Mouse (Mus musculus) CH12.LX (cell line): ENCODE data around the gene Cyp2d10. TPM values are rescaled to one million over a fixed set of nuclear protein-coding genes. Genes with fewer than 3 reads are reported as not detected.

Experiments used
- DNase-seq: peaks from one replicate; pipeline ENCODE4 v3.0.0-alpha.2; 2013; ENCODE audit errors: extremely low read depth
- H3K27ac ChIP-seq: 2 replicates; pipeline ENCODE4 v1.5.1; 2012; ENCODE audit warnings: low read depth, mild to moderate bottlenecking, control low read depth, moderate library complexity; ENCODE audit not compliant: insufficient read depth
- H3K27me3 ChIP-seq: replicated peaks from 2 replicates; pipeline ENCODE3; 2012; ENCODE audit warnings: inconsistent platforms
- H3K36me3 ChIP-seq, 2 experiments: replicated peaks in 1 of 2; 2 replicates each; pipeline versions ENCODE3 to v1.6.1; 2012; ENCODE audit warnings: inconsistent platforms in 1 of 2, low read length in 1 of 2, mild to moderate bottlenecking in 1 of 2, mixed read lengths in 1 of 2, moderate library complexity in 1 of 2; ENCODE audit not compliant: control insufficient read depth in 1 of 2, insufficient read depth in 1 of 2
- H3K4me1 ChIP-seq, 2 experiments: 2 replicates each; pipeline ENCODE4 v1.6.1; 2012; ENCODE audit warnings: inconsistent platforms in 1 of 2, moderate library complexity in 1 of 2; ENCODE audit not compliant: insufficient read depth in 2 of 2, control insufficient read depth in 1 of 2
- H3K4me2 ChIP-seq: 2 replicates; pipeline ENCODE4 v1.6.1; 2012; ENCODE audit warnings: low read depth, mild to moderate bottlenecking, control low read depth; ENCODE audit not compliant: poor library complexity, insufficient read depth, severe bottlenecking
- H3K4me3 ChIP-seq, 3 experiments: fragments of 150-350 bp in 1 of 3; sonication (generic) in 1 of 3; replicated peaks in 1 of 3; 2 replicates each; pipeline versions ENCODE3 to v1.5.1; 2011 to 2012; ENCODE audit warnings: low read depth in 2 of 3, low read length in 2 of 3, mild to moderate bottlenecking in 2 of 3, moderate library complexity in 2 of 3, control low read depth in 1 of 3, improper control_type of control experiment in 1 of 3, inconsistent platforms in 1 of 3, mixed read lengths in 1 of 3; ENCODE audit not compliant: poor library complexity in 1 of 3
- H3K79me2 ChIP-seq: replicated peaks from 2 replicates; pipeline ENCODE4 v1.6.1; 2012; ENCODE audit warnings: mild to moderate bottlenecking, moderate library complexity; ENCODE audit not compliant: control insufficient read depth, poor library complexity, insufficient read depth, severe bottlenecking; ENCODE audit errors: extremely low read depth
- H3K9ac ChIP-seq: 2 replicates; pipeline ENCODE4 v1.6.1; 2012; ENCODE audit warnings: low read depth, mild to moderate bottlenecking, control low read depth, moderate library complexity; ENCODE audit not compliant: insufficient read depth
- H3K9me3 ChIP-seq: replicated peaks from 2 replicates; pipeline ENCODE3; 2012; ENCODE audit warnings: low read length, inconsistent platforms, mixed read lengths
- CHD1 ChIP-seq: IDR thresholded peaks from 2 replicates; pipeline ENCODE4 v1.6.1; 2012; ENCODE audit warnings: low read depth, low read length, improper control_type of control experiment, inconsistent platforms
- CTCF ChIP-seq, 2 experiments: IDR thresholded peaks in 1 of 2; conservative IDR thresholded peaks in 1 of 2; 2 replicates each; pipeline ENCODE4 v1.5.1; 2011 to 2012; ENCODE audit warnings: low read depth in 2 of 2, low read length in 2 of 2, improper control_type of control experiment in 1 of 2, inconsistent platforms in 1 of 2, mild to moderate bottlenecking in 1 of 2, moderate library complexity in 1 of 2
- E2F4 ChIP-seq: IDR thresholded peaks from 2 replicates; pipeline ENCODE4 v1.6.1; 2011; ENCODE audit warnings: low read depth, low read length, improper control_type of control experiment; ENCODE audit not compliant: insufficient replicate concordance
- ELF1 ChIP-seq: IDR thresholded peaks from 2 replicates; pipeline ENCODE4 v1.6.1; 2014; ENCODE audit warnings: low read depth, mild to moderate bottlenecking, inconsistent platforms, low read length, improper control_type of control experiment
- EP300 ChIP-seq: IDR thresholded peaks from 2 replicates; pipeline ENCODE4 v1.6.1; 2011; ENCODE audit warnings: low read length, improper control_type of control experiment
- GABPA ChIP-seq: IDR thresholded peaks from 2 replicates; pipeline ENCODE4 v1.6.1; 2012; ENCODE audit warnings: low read depth, low read length, improper control_type of control experiment, inconsistent platforms; ENCODE audit not compliant: insufficient replicate concordance
- HCFC1 ChIP-seq: IDR thresholded peaks from 2 replicates; pipeline ENCODE4 v1.6.1; 2012; ENCODE audit warnings: low read depth, mild to moderate bottlenecking, inconsistent platforms, low read length, improper control_type of control experiment
- JUN ChIP-seq: IDR thresholded peaks from 2 replicates; pipeline ENCODE4 v1.6.1; 2011; ENCODE audit warnings: low read depth, mild to moderate bottlenecking, low read length, improper control_type of control experiment, moderate library complexity; ENCODE audit not compliant: insufficient read depth
- MAFK ChIP-seq: IDR thresholded peaks from 2 replicates; pipeline ENCODE4 v1.6.1; 2011; ENCODE audit warnings: low read length, improper control_type of control experiment; ENCODE audit not compliant: insufficient replicate concordance
- MAX ChIP-seq: IDR thresholded peaks from 2 replicates; pipeline ENCODE4 v1.6.1; 2011; ENCODE audit warnings: low read length, improper control_type of control experiment
- MXI1 ChIP-seq: IDR thresholded peaks from 2 replicates; pipeline ENCODE4 v1.6.1; 2011; ENCODE audit warnings: mild to moderate bottlenecking, low read depth, low read length, improper control_type of control experiment
- MYC ChIP-seq: IDR thresholded peaks from 2 replicates; pipeline ENCODE4 v1.6.1; 2011; ENCODE audit warnings: low read depth, mild to moderate bottlenecking, improper control_type of control experiment, low read length
- NELFE ChIP-seq: IDR thresholded peaks from 2 replicates; pipeline ENCODE4 v1.6.1; 2011; ENCODE audit warnings: low read depth, low read length, improper control_type of control experiment
- POLR2AphosphoS2 ChIP-seq: IDR thresholded peaks from 2 replicates; pipeline ENCODE4 v1.6.1; 2011; ENCODE audit warnings: low read depth, low read length, improper control_type of control experiment
- RAD21 ChIP-seq: IDR thresholded peaks from 2 replicates; pipeline ENCODE4 v1.6.1; 2011; ENCODE audit warnings: low read depth, mild to moderate bottlenecking, low read length, improper control_type of control experiment, moderate library complexity
- RCOR1 ChIP-seq: conservative IDR thresholded peaks from 2 replicates; pipeline ENCODE4 v1.6.1; 2012; ENCODE audit warnings: low read depth, mild to moderate bottlenecking, inconsistent platforms, low read length, improper control_type of control experiment
- SIN3A ChIP-seq: IDR thresholded peaks from 2 replicates; pipeline ENCODE4 v1.6.1; 2012; ENCODE audit warnings: low read length, improper control_type of control experiment, inconsistent platforms
- SMC3 ChIP-seq: IDR thresholded peaks from 2 replicates; pipeline ENCODE4 v1.6.1; 2011; ENCODE audit warnings: low read depth, low read length, improper control_type of control experiment
- TBP ChIP-seq: conservative IDR thresholded peaks from 2 replicates; pipeline ENCODE4 v1.6.1; 2011; ENCODE audit warnings: low read depth, low read length, improper control_type of control experiment
- TCF12 ChIP-seq: IDR thresholded peaks from 2 replicates; pipeline ENCODE4 v1.6.1; 2014; ENCODE audit warnings: low read depth, mild to moderate bottlenecking, inconsistent platforms, low read length, improper control_type of control experiment
- UBTF ChIP-seq: IDR thresholded peaks from 2 replicates; pipeline ENCODE4 v1.6.1; 2012; ENCODE audit warnings: low read depth, mild to moderate bottlenecking, inconsistent platforms, low read length, improper control_type of control experiment, moderate library complexity
- USF1 ChIP-seq: IDR thresholded peaks from 2 replicates; pipeline ENCODE4 v1.6.1; 2014; ENCODE audit warnings: low read depth, mild to moderate bottlenecking, inconsistent platforms, low read length, improper control_type of control experiment
- USF2 ChIP-seq: conservative IDR thresholded peaks from 2 replicates; pipeline ENCODE4 v1.6.1; 2011; ENCODE audit warnings: low read depth, low read length, improper control_type of control experiment
- ZC3H11A ChIP-seq: IDR thresholded peaks from 2 replicates; pipeline ENCODE4 v1.6.1; 2012; ENCODE audit warnings: low read depth, mild to moderate bottlenecking, inconsistent platforms, low read length, improper control_type of control experiment
- ZMIZ1 ChIP-seq: IDR thresholded peaks from 2 replicates; pipeline ENCODE4 v1.6.1; 2012; ENCODE audit warnings: low read depth, mild to moderate bottlenecking, inconsistent platforms, low read length, improper control_type of control experiment
- ZNF384 ChIP-seq: IDR thresholded peaks from 2 replicates; pipeline ENCODE4 v1.6.1; 2012; ENCODE audit warnings: low read depth, low read length, improper control_type of control experiment, inconsistent platforms
- dilution Hi-C: fragments of 300-500 bp; cut with MboI; formaldehyde crosslinking; loops from 2 replicates; pipeline ENCODE4 v1.14.3; 2020; ENCODE audit warnings: low sequenced_read_pairs; ENCODE audit not compliant: extremely low pct_unique_long_range_greater_than_20kb, extremely low pct_ligation_motif_present
- in situ Hi-C: fragments of 300-500 bp; cut with MboI; formaldehyde crosslinking; loops from 3 replicates; pipeline ENCODE4 v1.14.3; 2019; ENCODE audit warnings: low sequenced_read_pairs, low pct_ligation_motif_present, low pct_unique_long_range_greater_than_20kb, mixed read lengths
- polyA plus RNA-seq: library from polyadenylated mRNA; unstranded; fragments of >175 nt; gene quantifications from 2 replicates; pipeline ENCODE4 v1.2.1, GENCODE M21; 2012; ENCODE audit warnings: low read depth; ENCODE audit not compliant: insufficient read length
- total RNA-seq, 2 experiments: library from RNA; depleted of rRNA; stranded (reverse); fragments of 300-350 nt in 1 of 2; fragments of >200 nt in 1 of 2; gene quantifications; 2 replicates each; pipeline ENCODE4 v1.2.3; 2012 to 2014

The Cyp2d10 gene
- total and polyA plus RNA-seq, 3 experiments, result not detected

DNA sequence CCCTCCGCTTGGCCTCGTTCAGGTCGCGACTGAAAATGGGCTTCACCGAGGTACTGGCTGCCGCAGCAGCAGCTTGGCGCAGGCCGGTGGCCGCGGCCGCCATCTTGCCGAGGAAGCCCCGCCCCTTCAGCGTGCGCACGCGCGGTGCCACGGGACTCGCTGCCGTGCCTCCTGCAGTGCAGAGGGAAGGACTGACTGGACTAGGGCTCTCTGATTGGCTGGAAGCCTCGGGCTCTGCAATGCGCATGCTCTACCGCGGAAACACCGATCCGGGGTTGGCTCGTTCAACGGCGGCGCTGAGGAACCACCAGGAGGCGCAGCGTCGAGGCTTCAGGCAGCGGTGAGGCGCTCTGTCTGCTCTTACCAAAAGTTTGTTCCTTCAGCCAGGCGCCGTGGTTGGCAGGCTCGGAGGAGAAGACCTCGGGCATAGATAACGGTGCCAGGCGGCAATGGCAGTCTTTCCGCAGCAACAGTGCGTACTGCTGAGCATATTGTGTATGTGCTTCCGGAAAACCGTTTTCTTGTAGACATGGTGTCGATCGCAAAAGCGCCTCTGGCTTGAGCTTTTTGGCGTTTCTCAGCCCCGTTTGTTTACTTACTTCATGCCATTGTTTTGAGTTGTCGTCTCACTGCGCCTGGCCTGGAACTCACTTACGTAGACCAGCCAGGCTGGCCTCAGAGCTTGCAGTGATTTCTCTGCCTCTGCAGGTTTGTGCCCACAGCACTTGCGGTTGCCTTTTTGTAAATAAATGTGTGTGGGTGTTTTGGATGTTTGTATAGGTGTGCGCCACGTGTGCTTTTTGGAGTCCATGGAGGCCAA lies 52.7 kb downstream of the Cyp2d10 start, which contains the start of gene Ndufa6 (continued):
- TF ChIP-seq TBP, result peak; percentile 84
- TF ChIP-seq ZNF384, result no peak
- no peak for TF ChIP-seq E2F4
- TF ChIP-seq ZC3H11A, result no peak
- peak; percentile 97 for TF ChIP-seq NELFE
- peak; percentile 69 for TF ChIP-seq SIN3A
- TF ChIP-seq MAX, result peak; percentile 59; the same call in 1 of the 2 replicates
- TF ChIP-seq MYC, result peak; percentile 28; the same call in 1 of the 2 replicates
- peak; percentile 64; the same call in 1 of the 2 replicates for TF ChIP-seq MXI1
- no peak for TF ChIP-seq EP300
- TF ChIP-seq POLR2AphosphoS2, result peak; percentile 76; the same call in 1 of the 2 replicates
- peak; percentile 93 for TF ChIP-seq SMC3
- peak in 1 of 2 experiments; percentile 97; a peak in 3 of 4 replicates for TF ChIP-seq CTCF (conservative IDR thresholded peaks at IDR 0.05 in 1 of 2, IDR thresholded peaks at IDR 0.05 in 1 of 2; ENCODE audit: low read depth in 2 of 2, low read length in 2 of 2)
- TF ChIP-seq MAFK, result no peak
- peak; percentile 73 for TF ChIP-seq HCFC1
- TF ChIP-seq ELF1, result peak; percentile 69
- TF ChIP-seq TCF12, result peak; percentile 99
- no peak; the same call in 1 of the 2 replicates for TF ChIP-seq USF1
- TF ChIP-seq UBTF, result 0 out of 2 replicates have a peak, but pooled peaks have one; percentile 33

DNA sequence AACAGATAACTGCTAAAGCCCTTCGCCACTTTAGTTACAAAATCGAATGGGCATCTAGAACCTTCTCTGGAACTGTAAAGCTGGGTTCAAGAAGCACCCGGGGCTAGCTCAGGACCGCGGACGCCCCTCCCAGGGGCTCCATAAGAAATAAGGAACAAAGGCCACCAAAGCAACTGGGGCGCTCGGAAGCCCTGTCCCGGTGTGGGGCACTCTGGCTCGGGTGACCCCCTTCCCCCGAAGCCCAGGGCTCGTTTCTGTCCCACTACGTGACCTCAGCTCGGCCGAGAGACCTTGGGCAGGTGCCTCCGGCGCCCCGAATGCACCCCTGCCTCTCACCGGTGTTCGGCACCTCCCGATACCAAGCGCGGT lies 53.3 kb downstream of the Cyp2d10 start:
- peaks cover 15% of the 10 kb centered on the region for H3K79me2 ChIP-seq
- no peak for TF ChIP-seq HCFC1
- no peak for TF ChIP-seq USF2
- no peak for TF ChIP-seq SIN3A
- TF ChIP-seq NELFE, result no peak
- TF ChIP-seq GABPA, result no peak
- no peak for TF ChIP-seq ELF1
- no peak for TF ChIP-seq TCF12
- no peak for TF ChIP-seq RCOR1
- no peak for TF ChIP-seq CHD1
- no peak for TF ChIP-seq RAD21
- no peak for TF ChIP-seq MYC
- no peak for TF ChIP-seq ZMIZ1
- TF ChIP-seq CTCF (conservative IDR thresholded peaks at IDR 0.05 in 1 of 2, IDR thresholded peaks at IDR 0.05 in 1 of 2; ENCODE audit: low read depth in 2 of 2, low read length in 2 of 2), result no peak
- TF ChIP-seq JUN, result no peak
- TF ChIP-seq, all 38 proteins: peak for 0
- in situ Hi-C loops (loop anchor here (10.0 kb wide), 1 partner anchor 61 kb away; no protein-coding TSS in a partner anchor), dilution Hi-C loops (no loop called here)
- H3K36me3 ChIP-seq, result peaks cover 19 to 32% of the 10 kb centered on the region in 2 experiments
- H3K4me1 ChIP-seq, result peaks cover 1 to 24% of the 10 kb centered on the region in 2 experiments; a peak in 3 of 4 replicates
- no peak for DNase-seq
- peaks cover 2% of the 10 kb centered on the region for H3K9me3 ChIP-seq
- H3K9ac ChIP-seq, result peak overlapping the region; percentile 87
- H3K4me2 ChIP-seq, result peak overlapping the region; percentile 63; the same call in 1 of the 2 replicates
- H3K27me3 ChIP-seq, result no peaks in the 10 kb centered on the region
- peak overlapping the region; percentile 89 to 97 (median 96) for H3K4me3 ChIP-seq
- 0 out of 2 replicates have a peak overlapping the region, but pooled peaks have one; percentile 27 for H3K27ac ChIP-seq
